Mouse (Mus musculus): ENCODE measurements at regions not wholly inside any gene's neighbourhood (a gene's known extent, or its start where the extent isn't known, plus 50 kb on each side); places are given as distances from the start of the nearest gene placed in this dataset.

- no peak overlapping the region for H3K27ac ChIP-seq (ENCODE audit: control insufficient read depth, low read depth, low read length)
- H3K9me3 ChIP-seq (replicated peaks; ENCODE audit: insufficient read depth, low read length), result no peaks in the 10 kb centered on the region
- no peaks in the 10 kb centered on the region for H3K36me3 ChIP-seq (ENCODE audit: control insufficient read depth in 1 of 2, insufficient read depth in 2 of 2, low read length in 2 of 2)
- H3K9ac ChIP-seq (ENCODE audit: control insufficient read depth, low read depth, low read length, poor library complexity, severe bottlenecking), result no peak overlapping the region
- H3K79me2 ChIP-seq (ENCODE audit: control insufficient read depth, insufficient read depth, low read length, poor library complexity), result no peaks in the 10 kb centered on the region
- no peaks in the 10 kb centered on the region for H3K27me3 ChIP-seq (ENCODE audit: control insufficient read depth in 1 of 2, insufficient read depth in 2 of 2, low read length in 2 of 2)
- TF ChIP-seq CTCF (IDR thresholded peaks at IDR 0.05 in 2 of 3, conservative IDR thresholded peaks at IDR 0.05 in 1 of 3; ENCODE audit: control insufficient read depth in 1 of 3, insufficient read depth in 1 of 3, low read depth in 2 of 3, low read length in 3 of 3, poor library complexity in 1 of 3, severe bottlenecking in 1 of 3), result no peak
- TF ChIP-seq MXI1 (IDR thresholded peaks at IDR 0.05; ENCODE audit: low read depth, low read length), result no peak
- TF ChIP-seq KAT2A (conservative IDR thresholded peaks at IDR 0.05; ENCODE audit: low read depth, low read length), result no peak
- TF ChIP-seq POLR2AphosphoS2 (IDR thresholded peaks at IDR 0.05; ENCODE audit: low read length), result no peak
- no peak for TF ChIP-seq RAD21 (IDR thresholded peaks at IDR 0.05; ENCODE audit: low read depth, low read length)
- no peak for TF ChIP-seq RCOR1 (IDR thresholded peaks at IDR 0.05; ENCODE audit: low read depth, low read length)
- no peak for TF ChIP-seq CHD2 (IDR thresholded peaks at IDR 0.05; ENCODE audit: low read length)
- no peak for TF ChIP-seq GABPA (IDR thresholded peaks at IDR 0.05; ENCODE audit: low read depth, low read length)
- no peak for TF ChIP-seq ZC3H11A (IDR thresholded peaks at IDR 0.05; ENCODE audit: low read depth, low read length)
- TF ChIP-seq MEF2A (IDR thresholded peaks at IDR 0.05; ENCODE audit: extremely low read depth, insufficient replicate concordance, low read depth, low read length, poor library complexity, severe bottlenecking), result no peak
- TF ChIP-seq MYB (IDR thresholded peaks at IDR 0.05; ENCODE audit: low read depth, low read length), result no peak
- no peak for TF ChIP-seq MAZ (IDR thresholded peaks at IDR 0.05; ENCODE audit: low read depth, low read length)
- TF ChIP-seq TAL1 (IDR thresholded peaks at IDR 0.05; ENCODE audit: low read length), result no peak
- TF ChIP-seq NELFE (IDR thresholded peaks at IDR 0.05; ENCODE audit: low read depth, low read length), result no peak
- no peak for TF ChIP-seq USF2 (IDR thresholded peaks at IDR 0.05; ENCODE audit: borderline replicate concordance in 1 of 2, insufficient read depth in 1 of 2, low read depth in 1 of 2, low read length in 2 of 2)
- no peak for TF ChIP-seq JUND (IDR thresholded peaks at IDR 0.05; ENCODE audit: low read depth, low read length)
- TF ChIP-seq GATA1 (IDR thresholded peaks at IDR 0.05; ENCODE audit: low read depth, low read length), result no peak
- H3K4me3 ChIP-seq (ENCODE audit: control insufficient read depth in 1 of 2, insufficient read depth in 1 of 2, low read depth in 2 of 2, low read length in 2 of 2), result no peak overlapping the region
- no peaks in the 10 kb centered on the region for H3K4me1 ChIP-seq (ENCODE audit: control insufficient read depth in 1 of 2, insufficient read depth in 2 of 2, low read length in 2 of 2)
- DNase-seq (ENCODE audit: low read depth, low spot score), result no peak
These were observed 201.2 kb upstream of the Ncam1 start for GRCm38 (mm10) chr9:49999970-50000369.

DNA sequence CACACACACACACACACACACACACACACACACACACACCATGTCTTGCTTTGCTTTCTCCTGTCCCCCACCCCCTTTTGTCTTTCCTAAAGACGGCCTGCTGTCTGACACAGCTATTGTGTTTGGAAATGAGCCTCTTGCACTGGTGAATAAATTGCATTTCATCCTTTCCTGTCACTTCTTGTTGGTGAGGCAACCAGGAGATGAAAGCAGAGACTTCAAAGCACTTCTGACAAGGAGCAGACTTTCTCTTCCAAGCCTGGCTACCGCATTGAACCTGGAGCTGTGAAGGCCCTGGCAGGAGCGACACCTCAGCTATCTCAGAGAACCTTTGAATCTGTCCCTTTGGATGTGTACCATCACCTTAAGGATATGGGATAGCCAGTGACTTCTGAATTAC, 199.4 kb upstream of the Ncam1 start:
- Histone ChIP-seq H3K9me3 (replicated peaks; ENCODE audit: insufficient read depth, low read length) (no peaks in the 10 kb centered on the region), H3K27ac (ENCODE audit: control insufficient read depth, low read depth, low read length) (no peak overlapping the region), H3K4me3 (ENCODE audit: control insufficient read depth in 1 of 2, insufficient read depth in 1 of 2, low read depth in 2 of 2, low read length in 2 of 2) (no peak overlapping the region), H3K9ac (ENCODE audit: control insufficient read depth, low read depth, low read length, poor library complexity, severe bottlenecking) (no peak overlapping the region), H3K36me3 (ENCODE audit: control insufficient read depth in 1 of 2, insufficient read depth in 2 of 2, low read length in 2 of 2) (no peaks in the 10 kb centered on the region), H3K79me2 (ENCODE audit: control insufficient read depth, insufficient read depth, low read length, poor library complexity) (no peaks in the 10 kb centered on the region), H3K4me1 (ENCODE audit: control insufficient read depth in 1 of 2, insufficient read depth in 2 of 2, low read length in 2 of 2) (no peaks in the 10 kb centered on the region), H3K27me3 (ENCODE audit: control insufficient read depth in 1 of 2, insufficient read depth in 2 of 2, low read length in 2 of 2) (no peaks in the 10 kb centered on the region)
- no peak for TF ChIP-seq HCFC1 (IDR thresholded peaks at IDR 0.05; ENCODE audit: low read depth, low read length)
- TF ChIP-seq MYC (IDR thresholded peaks at IDR 0.05; ENCODE audit: low read depth, low read length), result no peak
- no peak for TF ChIP-seq POLR2AphosphoS2 (IDR thresholded peaks at IDR 0.05; ENCODE audit: low read length)
- no peak for TF ChIP-seq RAD21 (IDR thresholded peaks at IDR 0.05; ENCODE audit: low read depth, low read length)
- TF ChIP-seq POLR2AphosphoS5 (IDR thresholded peaks at IDR 0.05; ENCODE audit: borderline replicate concordance, low read depth, low read length), result no peak
- no peak for TF ChIP-seq CTCF (IDR thresholded peaks at IDR 0.05 in 2 of 3, conservative IDR thresholded peaks at IDR 0.05 in 1 of 3; ENCODE audit: control insufficient read depth in 1 of 3, insufficient read depth in 1 of 3, low read depth in 2 of 3, low read length in 3 of 3, poor library complexity in 1 of 3, severe bottlenecking in 1 of 3)
- TF ChIP-seq SIN3A (IDR thresholded peaks at IDR 0.05; ENCODE audit: low read length), result no peak
- TF ChIP-seq CHD1 (IDR thresholded peaks at IDR 0.05; ENCODE audit: low read depth, low read length), result no peak
- TF ChIP-seq POLR2A (IDR thresholded peaks at IDR 0.05; ENCODE audit: control insufficient read depth in 1 of 2, insufficient read depth in 1 of 2, low read depth in 1 of 2, low read length in 2 of 2, poor library complexity in 1 of 2), result no peak
- no peak for TF ChIP-seq EP300 (IDR thresholded peaks at IDR 0.05; ENCODE audit: low read depth in 1 of 2, low read length in 2 of 2)
- TF ChIP-seq RCOR1 (IDR thresholded peaks at IDR 0.05; ENCODE audit: low read depth, low read length), result no peak
- no peak for TF ChIP-seq CHD2 (IDR thresholded peaks at IDR 0.05; ENCODE audit: low read length)
- no peak for DNase-seq (ENCODE audit: low read depth, low spot score)

All from MEL (cell line).